Mouse (Mus musculus) liver, adult 2 months (tissue): Measurements from ENCODE around the gene Ric8b. TPM values are rescaled to one million over a fixed set of nuclear protein-coding genes. Genes with fewer than 3 reads are reported as not detected.

Experiments
- DNase-seq: peaks from one replicate; pipeline ENCODE4 v3.0.0-alpha.2; 2011; ENCODE audit warnings: low read depth, low spot score; ENCODE audit errors: extremely low read depth
- H3K27ac ChIP-seq: fragments of 200-500 bp; replicated peaks from 2 replicates; pipeline ENCODE4 v1.5.1; 2012; ENCODE audit warnings: low read depth, mild to moderate bottlenecking, control low read depth, inconsistent platforms, low read length; ENCODE audit not compliant: insufficient read depth
- H3K27me3 ChIP-seq: fragments of 200-500 bp; 2 replicates; pipeline ENCODE4 v1.6.1; 2012; ENCODE audit warnings: mild to moderate bottlenecking, moderate library complexity, low read length, inconsistent platforms; ENCODE audit not compliant: control insufficient read depth, insufficient read depth
- H3K36me3 ChIP-seq: fragments of 200-500 bp; 2 replicates; pipeline ENCODE4 v1.6.1; 2012; ENCODE audit warnings: low read length, inconsistent platforms; ENCODE audit not compliant: control insufficient read depth, insufficient read depth
- H3K4me1 ChIP-seq: fragments of 200-500 bp; 2 replicates; pipeline ENCODE4 v1.6.1; 2011; ENCODE audit warnings: low read length; ENCODE audit not compliant: control insufficient read depth, insufficient read depth
- H3K4me3 ChIP-seq: fragments of 200-500 bp; 2 replicates; pipeline ENCODE4 v1.5.1; 2011; ENCODE audit warnings: low read depth, mild to moderate bottlenecking, control low read depth, low read length, moderate library complexity; ENCODE audit not compliant: insufficient read depth
- H3K79me2 ChIP-seq: fragments of 200-500 bp; 2 replicates; pipeline ENCODE4 v1.6.1; 2012; ENCODE audit warnings: inconsistent platforms, mild to moderate bottlenecking, low read length, moderate library complexity; ENCODE audit not compliant: control insufficient read depth, insufficient read depth
- H3K9ac ChIP-seq: fragments of 200-500 bp; 2 replicates; pipeline ENCODE4 v1.6.1; 2012; ENCODE audit warnings: low read depth, mild to moderate bottlenecking, control low read depth, inconsistent platforms, low read length
- CTCF ChIP-seq: fragments of 200-500 bp; IDR thresholded peaks from 2 replicates; pipeline ENCODE4 v1.5.1; 2011; ENCODE audit warnings: low read depth, low read length, control low read depth
- POLR2A ChIP-seq: fragments of 200-500 bp; IDR thresholded peaks from 2 replicates; pipeline ENCODE4 v1.6.1; 2011; ENCODE audit warnings: low read length, control low read depth; ENCODE audit not compliant: insufficient read depth; ENCODE audit errors: extremely low read depth
- WGBS: fragments of 180-500 bp; shearing (Covaris S2); methylation state at CpG from one replicate; pipeline ENCODE4 v1.1.7; 2018; 5-methylcytosine and 5-hydroxymethylcytosine counted together
- polyA plus RNA-seq: library from polyadenylated mRNA; depleted of rRNA; stranded (reverse); fragments of >200 nt; gene quantifications from 2 replicates; pipeline ENCODE4 v1.2.3, GENCODE M21; 2012
- total RNA-seq: library from RNA; depleted of rRNA; stranded (reverse); fragments of >200 nt; gene quantifications from 2 replicates; pipeline ENCODE4 v1.2.3, GENCODE M21; 2014

Gene Ric8b
- total and polyA plus RNA-seq, 2 experiments, result 5.1 to 7.1 TPM

GRCm38 (mm10) chr10:84910758-84911384, 6.5 kb upstream of the Ric8b start:
- Histone ChIP-seq H3K36me3 (no peaks in the 10 kb centered on the region), H3K27ac (no peak overlapping the region), H3K4me1 (peaks cover 2% of the 10 kb centered on the region; the same call in 1 of the 2 replicates), H3K79me2 (no peaks in the 10 kb centered on the region), H3K9ac (no peak overlapping the region), H3K4me3 (no peak overlapping the region), H3K27me3 (no peaks in the 10 kb centered on the region)
- TF ChIP-seq CTCF, result no peak
- no peak for TF ChIP-seq POLR2A
- peak; percentile 55 for DNase-seq
- 78% methylated on average over 1 of the region's 1 CpGs for WGBS

- no peak for TF ChIP-seq POLR2A
- no peak for TF ChIP-seq CTCF
- no peak for DNase-seq
- peaks cover 3% of the 10 kb centered on the region; the same call in 1 of the 2 replicates for H3K4me1 ChIP-seq
- peaks cover 7% of the 10 kb centered on the region; the same call in 1 of the 2 replicates for H3K79me2 ChIP-seq
- H3K9ac ChIP-seq, result no peak overlapping the region
- WGBS, result 89% methylated on average over 1 of the region's 1 CpGs
- H3K4me3 ChIP-seq, result no peak overlapping the region
- H3K27ac ChIP-seq, result no peak overlapping the region
- H3K27me3 ChIP-seq, result no peaks in the 10 kb centered on the region
- H3K36me3 ChIP-seq, result no peaks in the 10 kb centered on the region
These were observed 4.3 kb upstream of the Ric8b start for GRCm38 (mm10) chr10:84913148-84913547.

DNA sequence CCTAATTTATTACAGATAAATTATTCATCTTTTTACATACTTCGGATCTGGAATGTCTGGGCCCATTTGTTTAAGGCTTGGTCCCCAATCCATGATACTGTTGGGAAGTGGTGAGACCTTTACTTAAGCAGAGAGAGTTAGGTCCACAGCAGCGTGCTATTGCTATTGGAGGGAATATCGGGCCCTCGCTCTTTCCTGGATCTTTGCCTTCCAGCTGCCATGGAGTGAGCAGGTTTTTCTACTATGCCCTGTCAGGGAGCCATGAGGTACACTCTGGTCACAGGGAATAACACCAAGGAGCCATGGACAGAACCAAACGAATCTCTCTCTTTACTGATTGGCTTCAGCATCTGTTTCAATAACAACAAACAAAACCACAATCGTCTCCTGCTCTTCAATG, 1.9 kb upstream of the Ric8b start:
- WGBS, result 74% methylated on average over 6 of the region's 6 CpGs
- Histone ChIP-seq H3K79me2 (peaks cover 21% of the 10 kb centered on the region; the same call in 1 of the 2 replicates), H3K36me3 (no peaks in the 10 kb centered on the region), H3K4me1 (peaks cover 3% of the 10 kb centered on the region; the same call in 1 of the 2 replicates), H3K4me3 (no peak overlapping the region), H3K27me3 (no peaks in the 10 kb centered on the region), H3K27ac (no peak overlapping the region), H3K9ac (no peak overlapping the region)
- no peak for DNase-seq
- no peak for TF ChIP-seq POLR2A
- no peak for TF ChIP-seq CTCF

- WGBS, result under 1% methylated on average over 25 of the region's 27 CpGs
- H3K36me3 ChIP-seq, result no peaks in the 10 kb centered on the region
- peaks cover 30% of the 10 kb centered on the region; the same call in 1 of the 2 replicates for H3K79me2 ChIP-seq
- peak overlapping the region; percentile 57 for H3K27ac ChIP-seq
- H3K4me3 ChIP-seq, result peak overlapping the region; percentile 91
- H3K9ac ChIP-seq, result peak overlapping the region; percentile 85
- H3K27me3 ChIP-seq, result no peaks in the 10 kb centered on the region
- TF ChIP-seq POLR2A (no peak), CTCF (no peak)
- no peak for DNase-seq
- peaks cover 3% of the 10 kb centered on the region; the same call in 1 of the 2 replicates for H3K4me1 ChIP-seq
These were observed 297 bp downstream of the Ric8b start for GRCm38 (mm10) chr10:84917731-84918095.

DNA sequence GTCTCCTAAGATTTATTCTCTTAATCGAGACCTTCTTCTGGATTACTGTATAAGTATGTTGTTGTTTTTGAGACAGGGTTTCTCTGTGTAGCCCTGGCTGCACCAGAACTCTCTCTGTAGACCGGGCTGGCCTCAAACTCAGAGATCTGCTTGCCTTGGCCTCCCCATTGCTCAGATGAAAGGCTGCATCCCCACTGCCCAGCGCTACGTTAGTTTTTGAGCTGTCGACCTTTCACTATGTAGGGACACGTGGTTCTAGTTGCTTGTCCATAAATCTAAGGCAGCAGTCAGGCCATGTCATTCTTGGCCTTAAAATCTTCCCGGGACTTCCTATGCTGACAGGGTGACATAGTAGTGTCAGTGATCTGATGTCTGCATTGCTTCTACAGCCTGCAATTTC, 8.9 kb downstream of the Ric8b start:
- 88% methylated on average over 7 of the region's 7 CpGs for WGBS
- H3K9ac ChIP-seq, result no peak overlapping the region
- no peak for TF ChIP-seq POLR2A
- TF ChIP-seq CTCF, result no peak
- H3K27me3 ChIP-seq, result no peaks in the 10 kb centered on the region
- peaks cover 18% of the 10 kb centered on the region; the same call in 1 of the 2 replicates for H3K79me2 ChIP-seq
- H3K4me1 ChIP-seq, result peaks cover 5% of the 10 kb centered on the region; the same call in 1 of the 2 replicates
- no peak overlapping the region for H3K27ac ChIP-seq
- no peak overlapping the region for H3K4me3 ChIP-seq
- no peak for DNase-seq
- peaks cover 11% of the 10 kb centered on the region; the same call in 1 of the 2 replicates for H3K36me3 ChIP-seq

DNA sequence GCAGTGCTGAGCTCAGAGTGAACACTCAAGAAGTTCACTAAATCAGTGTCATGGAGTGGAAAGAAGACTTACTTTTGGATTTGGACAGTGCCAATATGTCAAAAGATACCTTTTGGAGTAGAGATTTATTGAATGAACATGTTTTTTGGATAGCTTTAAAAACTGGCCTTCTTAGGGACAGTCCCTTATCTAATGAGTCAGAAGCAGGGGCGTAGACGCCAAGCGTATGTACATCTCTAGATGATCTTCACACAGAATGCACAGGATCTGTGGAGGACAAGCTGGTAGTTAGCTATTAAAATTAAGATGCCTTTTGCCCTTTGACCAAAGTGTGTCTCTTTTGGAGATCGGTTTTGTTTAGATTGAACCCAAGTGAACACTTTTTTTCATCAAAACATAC, 9.5 kb downstream of the Ric8b start:
- Histone ChIP-seq H3K27ac (no peak overlapping the region), H3K79me2 (peaks cover 18% of the 10 kb centered on the region; the same call in 1 of the 2 replicates), H3K36me3 (peaks cover 11% of the 10 kb centered on the region; the same call in 1 of the 2 replicates), H3K4me1 (peaks cover 5% of the 10 kb centered on the region; the same call in 1 of the 2 replicates), H3K9ac (no peak overlapping the region), H3K27me3 (no peaks in the 10 kb centered on the region), H3K4me3 (no peak overlapping the region)
- 66% methylated on average over 4 of the region's 4 CpGs for WGBS
- peak; percentile 41 for DNase-seq
- TF ChIP-seq POLR2A (no peak), CTCF (no peak)
